Mouse (Mus musculus) natural killer cell, adult 2 months (primary cell): ENCODE measurements around the gene Ptrh1.

Experiments used
- DNase-seq, 2 experiments: peaks; one replicate each; pipeline ENCODE4 v3.0.0; 2022; ENCODE audit warnings: low spot score in 2 of 2

The Ptrh1 gene

GRCm38 (mm10) chr2:32757056-32757845 is 18.3 kb upstream of the Ptrh1 start, which contains the start of gene Tor2a:
Tor2a (plus strand) TSS chr2:32757234.
- peak; percentile 96 to 97 for DNase-seq

- no peak for DNase-seq
These were observed 17.1 kb upstream of the Ptrh1 start for GRCm38 (mm10) chr2:32758503-32758902.

GRCm38 (mm10) chr2:32759001-32759400 is 16.6 kb upstream of the Ptrh1 start:
- no peak for DNase-seq

DNA sequence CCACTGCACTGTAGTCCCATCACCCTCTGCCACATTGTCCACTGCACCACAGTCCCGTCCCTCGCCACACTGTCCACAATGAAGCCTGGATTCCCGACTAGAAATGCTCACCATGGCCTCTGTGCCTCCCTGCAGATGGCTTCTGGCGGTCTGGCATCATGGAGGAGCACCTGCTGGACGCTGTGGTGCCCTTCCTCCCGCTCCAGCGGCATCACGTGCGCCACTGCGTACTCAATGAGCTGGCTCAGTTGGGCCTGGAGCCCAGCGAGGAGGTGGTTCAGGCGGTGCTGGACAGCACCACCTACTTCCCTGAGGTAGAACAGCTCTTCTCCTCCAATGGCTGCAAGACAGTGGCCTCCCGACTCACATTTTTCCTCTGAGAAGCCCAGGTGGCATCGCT is 14.2 kb upstream of the Ptrh1 start:
- no peak for DNase-seq

GRCm38 (mm10) chr2:32761859-32762258 is 13.7 kb upstream of the Ptrh1 start:
- DNase-seq: no peak

GRCm38 (mm10) chr2:32763353-32763752 is 12.2 kb upstream of the Ptrh1 start:
- no peak for DNase-seq

DNA sequence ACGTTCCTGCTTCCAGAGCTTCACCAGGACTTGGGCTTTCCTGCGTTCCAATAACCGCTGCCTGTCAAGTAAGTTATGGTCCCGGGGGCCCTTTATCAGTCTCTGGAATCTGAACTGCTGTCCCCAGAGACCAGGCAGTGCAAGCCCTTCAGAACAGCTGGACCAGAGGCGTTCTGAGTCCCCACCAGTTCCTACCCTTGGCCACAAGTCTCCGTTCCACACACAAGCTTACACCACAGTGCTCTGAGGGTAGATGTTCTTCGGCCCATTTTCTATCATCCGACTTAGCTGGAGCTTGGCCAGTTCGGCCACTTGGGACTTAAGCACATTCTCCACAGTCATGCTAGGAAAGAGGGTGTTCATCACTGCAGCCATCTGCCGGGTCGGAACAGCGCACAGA is 8.3 kb upstream of the Ptrh1 start:
- DNase-seq: no peak

DNA sequence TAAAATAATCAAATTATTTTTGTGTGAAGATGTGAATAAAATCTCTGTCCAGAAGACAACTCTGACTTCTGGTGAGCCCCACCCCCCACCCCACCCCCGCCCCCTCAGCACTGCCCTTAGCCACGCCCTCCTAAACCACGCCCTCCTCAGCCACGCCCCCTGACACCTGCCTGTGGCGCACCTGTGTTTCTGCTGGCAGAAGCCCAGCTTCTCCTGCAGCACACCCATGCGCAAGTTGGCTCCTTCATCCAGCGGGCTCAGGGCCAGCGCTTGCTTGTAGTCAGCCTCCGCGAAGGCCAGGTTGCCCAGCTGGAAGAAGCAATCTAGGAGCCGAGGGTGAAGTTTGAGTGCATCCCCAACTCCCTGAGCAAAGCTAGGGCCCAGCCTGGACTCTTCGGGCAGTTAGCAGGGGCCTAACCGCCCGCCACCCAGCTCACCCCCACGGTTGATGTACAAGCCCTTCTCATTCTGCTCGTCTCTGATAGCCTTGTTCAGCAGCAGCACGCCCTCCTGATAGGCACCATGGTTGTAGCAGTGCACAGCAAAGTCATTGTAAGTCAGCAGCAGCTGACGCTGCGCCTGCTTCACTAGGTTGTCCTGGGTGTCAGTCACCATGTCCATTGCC is 6.8 kb upstream of the Ptrh1 start:
- DNase-seq: no peak

DNA sequence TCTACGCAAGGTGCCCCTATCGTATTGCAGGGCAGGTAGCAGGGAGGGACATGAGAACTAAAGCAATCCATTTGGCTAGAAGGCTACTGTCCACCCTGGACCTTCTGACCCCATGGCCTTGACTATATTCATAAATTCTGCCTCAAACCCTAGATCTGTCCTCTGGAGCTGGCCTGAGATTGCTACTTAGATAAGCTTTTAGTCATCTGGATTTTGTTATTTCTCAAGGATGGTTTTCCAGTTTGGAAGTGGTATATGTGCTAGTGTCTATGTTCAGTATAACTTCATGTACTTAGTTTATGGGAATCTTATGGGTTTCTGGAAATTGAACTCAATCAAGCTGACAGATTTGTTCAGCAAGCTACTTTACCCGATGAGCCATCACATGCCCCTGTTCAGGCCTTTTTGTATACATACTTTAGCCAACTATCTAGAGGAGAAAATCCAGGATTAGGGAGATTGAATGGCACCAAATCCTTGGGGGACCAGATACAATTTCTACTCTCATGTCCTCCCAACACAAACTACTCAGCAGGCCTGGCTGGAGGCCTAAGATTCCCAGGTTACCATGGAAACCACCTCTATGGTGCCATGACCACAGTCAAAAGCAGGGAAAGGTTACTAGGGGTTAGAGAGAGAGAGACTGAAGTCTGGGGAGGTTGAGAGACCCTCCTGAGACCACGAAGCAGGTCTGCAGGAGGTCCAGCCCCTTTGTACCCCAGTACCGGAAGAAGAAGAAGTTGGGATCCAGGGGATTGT is 6.1 kb upstream of the Ptrh1 start:
- no peak for DNase-seq

- DNase-seq: no peak
These were observed 3.7 kb upstream of the Ptrh1 start for GRCm38 (mm10) chr2:32771886-32772285.

DNA sequence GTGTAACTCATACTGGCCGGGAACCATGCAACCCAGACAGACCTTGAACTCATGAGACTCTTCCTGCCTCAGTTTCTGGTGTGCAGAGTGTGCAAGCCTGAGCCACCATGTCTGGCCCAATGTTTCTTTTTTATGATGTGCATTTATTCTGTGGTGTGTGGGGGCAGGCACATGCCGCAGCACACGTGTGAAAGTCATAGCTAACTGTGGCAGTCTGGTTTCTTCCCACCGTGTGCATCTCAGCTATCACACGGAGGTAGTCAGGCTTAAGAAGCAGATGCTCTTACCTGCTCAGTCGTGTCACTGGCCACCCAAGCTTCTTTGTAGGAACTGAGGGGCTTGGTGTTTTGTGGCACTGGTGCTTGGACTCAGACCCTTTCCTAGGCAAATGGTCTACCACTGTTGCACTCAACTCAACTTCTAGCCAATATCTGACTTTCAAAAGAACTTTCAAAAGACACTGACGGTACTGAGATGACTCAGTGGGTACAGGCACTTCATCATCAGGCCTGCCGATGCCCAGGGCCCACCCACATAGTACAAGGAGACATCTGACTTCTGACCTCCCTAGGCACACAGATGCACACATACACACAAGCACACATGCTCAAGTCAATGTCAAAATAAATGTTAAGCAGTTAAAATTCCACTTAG is 2.8 kb upstream of the Ptrh1 start:
- no peak for DNase-seq

DNA sequence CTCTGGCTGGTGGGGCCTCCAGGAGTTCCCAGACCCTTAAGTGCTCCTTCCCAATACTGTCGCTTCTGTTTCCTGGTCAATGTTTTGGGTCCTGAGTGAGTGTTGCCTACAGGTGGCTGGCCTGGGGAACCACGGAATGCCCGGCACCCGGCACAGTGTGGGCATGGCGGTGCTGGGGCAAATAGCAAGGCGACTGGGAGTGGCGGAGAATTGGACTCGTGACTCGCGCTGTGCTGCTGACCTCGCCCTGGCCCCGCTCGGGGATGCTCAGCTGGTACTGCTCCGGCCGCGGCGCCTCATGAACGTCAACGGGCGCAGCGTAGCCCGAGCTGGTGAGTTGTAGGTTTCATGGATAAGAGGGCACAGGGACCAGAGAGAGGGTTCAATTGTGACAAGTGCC is 606 bp downstream of the Ptrh1 start:
- no peak for DNase-seq

DNA sequence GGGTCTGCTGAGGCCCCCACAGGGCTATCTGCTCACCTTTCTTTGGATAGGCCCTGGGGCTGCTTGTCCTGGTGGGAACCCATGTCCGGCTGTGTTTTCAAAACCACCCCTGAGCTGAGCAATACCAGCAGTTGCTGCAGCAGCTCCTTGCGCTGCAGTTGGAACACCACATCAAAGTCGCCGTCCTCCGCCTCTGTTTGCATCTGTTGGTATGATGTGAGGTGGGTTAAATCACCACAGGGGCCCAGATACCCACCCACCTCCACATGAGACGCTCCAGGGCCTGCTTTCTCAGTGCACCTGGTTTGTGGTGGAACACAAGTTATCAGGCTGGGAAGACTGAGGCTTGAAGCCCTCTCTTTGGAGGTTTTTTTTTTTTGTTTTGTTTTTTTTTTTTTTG is 2.5 kb downstream of the Ptrh1 start:
- no peak for DNase-seq

DNA sequence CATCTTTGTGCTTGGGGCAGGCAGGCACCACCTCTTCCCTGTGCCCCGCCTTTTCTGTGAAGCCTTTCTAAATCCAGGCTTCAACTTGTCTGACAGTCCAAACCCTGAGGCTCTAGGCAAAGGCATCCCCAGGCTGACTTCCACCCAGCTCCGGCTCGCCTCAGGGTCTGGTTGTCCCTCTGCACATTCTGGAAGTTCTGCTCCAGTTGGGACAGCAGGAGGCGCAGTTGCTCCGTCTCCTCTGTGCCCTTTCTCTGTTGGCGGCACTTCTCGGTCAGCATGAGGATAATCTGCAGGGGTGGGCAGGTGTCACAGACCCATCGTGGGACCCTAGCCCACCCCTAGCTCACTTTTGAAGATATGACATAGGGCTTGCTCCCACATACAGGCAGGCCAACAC is 3.5 kb downstream of the Ptrh1 start:
- peak in 1 of 2 experiments; percentile 53 for DNase-seq

- no peak for DNase-seq
These were observed 4.1 kb downstream of the Ptrh1 start for GRCm38 (mm10) chr2:32779714-32780113.

DNA sequence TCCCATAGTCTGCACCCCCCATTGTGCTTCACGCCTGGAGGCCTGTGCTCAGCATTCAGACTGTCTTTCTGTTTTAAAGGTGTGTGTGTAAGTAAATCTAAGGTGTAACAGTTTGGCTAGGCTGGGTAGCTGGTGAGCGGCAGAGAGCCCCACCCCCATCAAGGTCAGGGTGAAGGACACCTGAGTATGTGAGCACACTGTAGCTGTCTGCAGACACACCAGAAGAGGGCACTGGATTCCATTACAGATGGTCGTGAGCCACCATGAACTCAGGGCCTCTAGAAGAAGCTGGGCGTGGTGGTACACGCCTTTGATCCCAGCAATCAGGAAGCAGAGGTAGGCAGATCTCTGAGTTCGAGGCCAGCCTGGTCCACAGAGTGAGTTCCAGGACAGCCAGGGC is 6.1 kb downstream of the Ptrh1 start:
- no peak for DNase-seq

DNA sequence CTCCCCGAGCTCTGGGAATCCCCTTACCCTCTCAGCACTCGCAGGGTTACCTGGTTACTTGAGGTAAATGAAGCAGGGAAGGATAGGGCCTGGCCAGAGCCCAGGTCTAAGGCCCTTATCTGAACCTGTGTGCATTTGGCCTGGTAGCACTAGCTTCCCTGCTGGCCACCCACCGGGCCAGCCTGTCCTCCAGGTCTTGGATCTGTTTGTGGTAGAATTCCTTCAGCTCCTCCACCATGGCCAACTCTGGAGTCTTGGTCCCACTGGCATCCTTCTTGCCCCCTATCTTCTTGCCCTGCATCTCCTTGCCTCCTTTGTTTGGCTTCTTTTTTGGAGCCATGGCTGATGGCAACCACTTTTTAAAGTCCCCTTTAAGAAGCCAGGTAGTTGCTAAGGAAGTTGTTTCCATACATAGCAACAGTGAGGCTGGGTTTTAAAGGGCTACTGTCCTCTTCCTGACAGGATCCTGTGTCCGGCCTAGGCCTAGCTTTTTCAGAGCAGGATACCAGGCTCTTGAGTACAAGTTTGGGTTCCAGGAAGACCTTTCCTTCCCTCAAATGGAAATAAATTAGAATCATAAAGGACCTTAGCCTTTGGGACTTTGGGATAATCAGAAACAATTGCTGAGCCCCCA is 8.6 kb downstream of the Ptrh1 start, which contains the start of gene Cfap157:
TSS of gene Cfap157 (minus strand) at position 381 of the 634 bp plus-strand sequence.
- no peak for DNase-seq

- DNase-seq: no peak
These were observed 11.6 kb downstream of the Ptrh1 start for GRCm38 (mm10) chr2:32787176-32787575.

DNA sequence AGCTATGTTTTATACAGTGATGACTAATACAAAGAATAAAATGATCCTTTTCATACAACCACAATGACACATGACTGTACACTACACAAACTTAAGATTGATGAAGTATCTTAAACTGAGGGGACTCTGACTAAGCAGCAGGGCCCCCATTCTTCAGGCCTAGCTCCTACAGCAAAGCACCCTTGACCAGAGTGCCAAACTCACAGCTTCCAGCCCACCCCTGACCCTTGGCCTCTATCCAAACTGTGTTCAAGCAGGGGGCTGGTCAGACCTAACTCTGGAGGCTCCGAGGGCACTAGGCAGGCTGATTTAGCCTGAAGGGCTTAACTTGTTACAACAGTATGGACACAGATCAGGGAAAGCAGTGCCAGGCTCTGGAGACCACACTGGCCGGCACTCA is 13.0 kb downstream of the Ptrh1 start:
- no peak for DNase-seq

- no peak for DNase-seq
These were observed 15.7 kb downstream of the Ptrh1 start for GRCm38 (mm10) chr2:32791297-32791696.

DNA sequence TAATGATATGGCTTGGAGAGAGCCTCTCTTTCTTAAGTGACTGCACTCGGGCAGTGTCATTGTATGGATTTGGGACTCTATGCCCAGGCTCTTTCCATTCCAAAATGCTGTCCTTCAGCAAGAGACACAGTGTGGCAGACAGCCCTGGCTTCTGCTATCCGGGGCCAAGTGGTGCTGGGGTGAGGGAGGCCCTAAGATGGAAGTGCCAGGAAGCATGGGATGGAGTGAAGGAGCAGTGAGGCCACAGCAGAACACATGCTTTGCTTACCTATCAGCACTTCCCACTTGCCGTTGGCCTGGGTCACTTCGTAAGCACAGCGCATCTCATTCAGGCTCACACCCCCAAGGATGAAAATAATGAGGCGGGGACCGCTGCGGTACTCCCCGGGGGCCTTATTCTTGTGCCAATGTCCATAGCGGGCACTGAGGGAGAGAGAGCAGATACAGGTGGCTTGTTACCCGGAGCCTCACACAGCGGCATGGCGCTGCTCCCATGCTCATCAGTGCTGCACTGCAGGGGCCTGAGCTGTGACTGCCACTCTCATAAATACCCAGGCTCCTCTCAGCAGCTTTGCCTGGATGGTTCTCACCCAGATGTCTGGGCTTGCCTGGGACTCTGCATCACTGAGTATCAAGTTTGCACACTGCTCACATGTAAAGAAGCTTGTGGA is 20.3 kb downstream of the Ptrh1 start:
- DNase-seq: no peak
